Mouse (Mus musculus) lung, embryonic 16.5 days (tissue): ENCODE measurements around the gene Snrpe. TPM values are rescaled to one million over a fixed set of nuclear protein-coding genes. Genes with fewer than 3 reads are reported as not detected.

Experiments used
- ATAC-seq: fragments of 200-750 bp; cut with Nextera tagmentation; 2 replicates; pipeline ENCODE4 v1.8.0; 2017; ENCODE audit warnings: low read depth, mild to moderate bottlenecking, moderate library complexity
- H3K27ac ChIP-seq: fragments of 300-500 bp; sonication (generic); 2 replicates; pipeline ENCODE4 v1.5.1; 2014; ENCODE audit warnings: mild to moderate bottlenecking, control low read depth, low read length
- H3K27me3 ChIP-seq: fragments of 300-500 bp; sonication (generic); 2 replicates; pipeline ENCODE4 v1.6.1; 2014; ENCODE audit warnings: low read depth, low read length, mixed read lengths; ENCODE audit not compliant: control insufficient read depth, insufficient read depth
- H3K36me3 ChIP-seq: fragments of 300-500 bp; sonication (generic); 2 replicates; pipeline ENCODE4 v1.6.1; 2014; ENCODE audit warnings: low read length; ENCODE audit not compliant: control insufficient read depth, insufficient read depth
- H3K4me1 ChIP-seq: fragments of 300-500 bp; sonication (generic); replicated peaks from 2 replicates; pipeline ENCODE4 v1.6.1; 2014; ENCODE audit warnings: low read length, mixed read lengths; ENCODE audit not compliant: control insufficient read depth, insufficient read depth
- H3K4me2 ChIP-seq: fragments of 300-500 bp; sonication (generic); 2 replicates; pipeline ENCODE4 v1.6.1; 2014; ENCODE audit warnings: low read depth, low read length, control low read depth
- H3K4me3 ChIP-seq: fragments of 300-500 bp; sonication (generic); 2 replicates; pipeline ENCODE4 v1.5.1; 2014; ENCODE audit warnings: mild to moderate bottlenecking, low read length, control low read depth
- H3K9ac ChIP-seq: fragments of 300-500 bp; sonication (generic); 2 replicates; pipeline ENCODE4 v1.6.1; 2014; ENCODE audit warnings: low read length, control low read depth
- H3K9me3 ChIP-seq: fragments of 300-500 bp; sonication (generic); 2 replicates; pipeline ENCODE4 v1.6.1; 2016; ENCODE audit warnings: low read length; ENCODE audit not compliant: control insufficient read depth
- WGBS: fragments of 180-500 bp; shearing (Covaris S2); extraction: QIAGEN DNeasy Blood & Tissue Kit; methylation state at CpG from one replicate; pipeline ENCODE4 v1.1.7; 2014; 5-methylcytosine and 5-hydroxymethylcytosine counted together
- polyA plus RNA-seq: library from polyadenylated mRNA; unstranded; fragments of >200 nt; fragmentation: Nextera tagmentation; extraction: Ambion mirVana; gene quantifications from 2 replicates; pipeline ENCODE4 v1.2.1, GENCODE M21; 2015

The Snrpe gene
- polyA plus RNA-seq, 1 experiment from 2014 or later, result 647 TPM

DNA sequence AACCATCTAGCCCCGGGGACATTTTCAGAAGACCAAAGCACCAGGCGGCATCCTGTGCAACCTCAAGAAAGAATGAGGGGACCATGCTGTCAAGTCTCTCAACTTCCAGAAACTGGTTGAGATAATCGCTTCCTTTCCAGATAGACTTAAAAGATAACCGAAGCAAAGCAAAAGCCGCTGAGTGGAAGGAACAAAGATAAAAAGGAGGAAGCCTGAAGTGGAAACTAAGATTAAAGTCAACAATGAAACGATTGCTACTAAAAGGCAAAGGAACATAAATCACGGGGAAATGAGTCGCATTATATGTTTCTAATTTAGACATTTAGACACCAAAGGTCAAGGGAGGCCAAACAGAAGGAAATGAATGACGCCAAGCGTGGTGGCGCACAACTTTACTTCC is 38.8 kb downstream of the Snrpe start:
- 46% methylated on average over 11 of the region's 11 CpGs for WGBS
- H3K4me2 ChIP-seq, result no peak overlapping the region
- H3K27ac ChIP-seq, result no peak overlapping the region
- H3K36me3 ChIP-seq, result no peaks in the 10 kb centered on the region
- no peak for ATAC-seq
- H3K9me3 ChIP-seq, result peaks cover 3% of the 10 kb centered on the region
- no peak overlapping the region for H3K9ac ChIP-seq
- no peaks in the 10 kb centered on the region for H3K4me1 ChIP-seq
- no peaks in the 10 kb centered on the region for H3K27me3 ChIP-seq
- no peak overlapping the region for H3K4me3 ChIP-seq

Other genes starting within 250 kb of the Snrpe start
- gene Etnk2, start 246.7 kb downstream of the Snrpe start, polyA plus RNA-seq, result 2.9 and 3.4 TPM in 2 replicates
- 6.1 and 6.7 TPM in 2 replicates for gene Sox13, start 185.9 kb downstream of the Snrpe start, polyA plus RNA-seq
- not detected in 2 replicates for gene Zbed6, start 50.6 kb upstream of the Snrpe start, polyA plus RNA-seq
- 5.4 TPM in 2 replicates for gene Gm38394, start 51.0 kb upstream of the Snrpe start, polyA plus RNA-seq
- gene Lax1, start 79.8 kb upstream of the Snrpe start, polyA plus RNA-seq, result 0.26 and 0.44 TPM in 2 replicates
- 7.7 and 9.0 TPM in 2 replicates for gene Atp2b4, start 190.8 kb upstream of the Snrpe start, polyA plus RNA-seq